Mouse (Mus musculus) C2C12 (cell line): ENCODE data around the gene Gm49369. TPM values are rescaled to one million over a fixed set of nuclear protein-coding genes. Genes with fewer than 3 reads are reported as not detected.

Experiments
- H3K27me3 ChIP-seq: one replicate; pipeline ENCODE4 v1.6.1; 2011; ENCODE audit not compliant: control insufficient read depth, insufficient read depth, insufficient read length
- H3K36me3 ChIP-seq: one replicate; pipeline ENCODE4 v1.6.1; 2011; ENCODE audit not compliant: control insufficient read depth, insufficient read depth
- H3K4me3 ChIP-seq: one replicate; pipeline ENCODE4 v1.5.1; 2011; ENCODE audit warnings: mild to moderate bottlenecking, control low read depth; ENCODE audit not compliant: poor library complexity, insufficient read depth, severe bottlenecking
- H3K79me2 ChIP-seq: one replicate; pipeline ENCODE4 v1.6.1; 2011; ENCODE audit not compliant: control insufficient read depth, insufficient read depth
- H3K79me3 ChIP-seq: one replicate; pipeline ENCODE4 v1.6.1; 2011; ENCODE audit warnings: low read depth, control low read depth
- H3ac ChIP-seq: one replicate; pipeline ENCODE3; 2011; ENCODE audit warnings: low read depth; ENCODE audit not compliant: control insufficient read depth, insufficient read length
- CEBPB ChIP-seq: IDR thresholded peaks from one replicate; pipeline ENCODE4 v1.6.1; 2011; ENCODE audit warnings: low read depth, mild to moderate bottlenecking, control low read depth, moderate library complexity
- CTCF ChIP-seq: IDR thresholded peaks from one replicate; pipeline ENCODE4 v1.5.1; 2011; ENCODE audit not compliant: control insufficient read depth, insufficient read depth, insufficient read length
- FOSL1 ChIP-seq: IDR thresholded peaks from one replicate; pipeline ENCODE4 v1.8.0; 2011; ENCODE audit warnings: mild to moderate bottlenecking, low read length; ENCODE audit not compliant: poor library complexity, insufficient read depth, severe bottlenecking
- MAX ChIP-seq: IDR thresholded peaks from one replicate; pipeline ENCODE4 v1.6.1; 2011; ENCODE audit warnings: mild to moderate bottlenecking, control low read depth
- MYOD1 ChIP-seq: IDR thresholded peaks from one replicate; pipeline ENCODE4 v1.6.1; 2011; ENCODE audit warnings: low read depth; ENCODE audit not compliant: control insufficient read depth, insufficient read length
- MYOG ChIP-seq: IDR thresholded peaks from one replicate; pipeline ENCODE4 v1.6.1; 2011; ENCODE audit not compliant: control insufficient read depth, insufficient read length; ENCODE audit errors: extremely low read depth
- USF1 ChIP-seq: IDR thresholded peaks from one replicate; pipeline ENCODE4 v1.6.1; 2011; ENCODE audit warnings: low read depth, mild to moderate bottlenecking, control low read depth, moderate library complexity
- polyA plus RNA-seq: library from polyadenylated mRNA; unstranded; fragments of >200 nt; fragmentation: generic; extraction: Trizol; gene quantifications from one replicate; pipeline ENCODE4 v1.2.1, GENCODE M21; 2012; ENCODE audit warnings: missing spikeins

The Gm49369 gene
- polyA plus RNA-seq, 1 experiment = not detected

DNA sequence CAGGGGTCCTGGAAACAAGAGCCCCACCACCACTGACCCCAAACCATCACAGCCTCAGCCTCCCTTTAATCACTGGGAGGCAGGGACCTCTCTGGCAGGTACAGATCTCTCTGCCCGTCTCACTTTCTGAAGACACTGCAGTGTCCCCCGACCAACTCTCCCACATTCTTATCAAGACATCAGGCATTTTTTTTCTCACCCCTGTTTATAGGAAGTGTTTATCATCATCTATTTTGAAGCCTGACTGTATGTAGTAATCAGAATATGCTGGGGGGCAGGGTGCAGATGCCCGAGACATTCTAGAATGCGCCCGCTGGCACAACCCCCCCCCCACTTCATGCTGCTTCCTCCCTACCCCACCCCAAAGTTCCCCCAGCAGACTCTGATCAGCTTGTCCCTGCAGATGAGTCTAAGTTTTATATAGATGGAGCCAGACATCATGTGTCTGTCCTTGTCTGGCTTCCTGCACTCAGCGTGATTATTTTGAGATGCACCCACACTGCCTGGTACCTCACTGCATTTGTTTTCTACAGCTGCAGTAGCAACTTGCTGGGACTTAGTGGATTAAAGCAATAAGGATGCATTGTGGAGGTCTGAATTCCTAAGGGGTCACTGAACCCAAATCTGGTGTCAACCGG is 17.8 kb upstream of the Gm49369 start:
- TF ChIP-seq FOSL1 = no peak
- no peak for TF ChIP-seq USF1
- no peak for TF ChIP-seq MYOG
- TF ChIP-seq CEBPB = no peak
- no peak for TF ChIP-seq MAX
- no peak for TF ChIP-seq CTCF
- no peak for TF ChIP-seq MYOD1
- H3K4me3 ChIP-seq = no peak overlapping the region
- no peaks in the 10 kb centered on the region for H3K79me2 ChIP-seq
- H3K79me3 ChIP-seq = no peaks in the 10 kb centered on the region
- no peaks in the 10 kb centered on the region for H3K36me3 ChIP-seq
- no peak overlapping the region for H3ac ChIP-seq
- H3K27me3 ChIP-seq = no peaks in the 10 kb centered on the region

DNA sequence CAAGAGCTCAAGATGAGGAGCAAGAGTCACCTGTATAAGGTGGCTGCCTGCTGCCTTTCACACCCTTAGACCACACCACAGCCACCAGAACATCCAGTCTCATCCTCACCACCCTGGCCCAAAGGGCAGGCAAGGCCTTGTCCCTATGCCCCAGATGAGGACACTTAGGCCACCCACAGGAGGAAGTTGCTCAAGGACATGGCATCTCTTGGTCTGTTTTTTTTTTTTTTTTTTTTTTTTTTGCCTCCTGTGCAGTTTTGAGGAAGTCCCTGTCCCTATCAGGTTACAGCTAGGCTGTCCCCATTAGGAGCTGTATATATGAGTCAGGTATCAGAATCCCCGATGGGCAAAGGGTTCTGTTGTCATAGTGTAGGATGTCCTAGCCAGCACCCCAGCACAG is 16.8 kb upstream of the Gm49369 start:
- Histone ChIP-seq H3K79me2 (no peaks in the 10 kb centered on the region), H3ac (no peak overlapping the region), H3K79me3 (no peaks in the 10 kb centered on the region), H3K4me3 (no peak overlapping the region), H3K27me3 (no peaks in the 10 kb centered on the region), H3K36me3 (no peaks in the 10 kb centered on the region)
- TF ChIP-seq USF1 (no peak), CEBPB (no peak), FOSL1 (no peak), CTCF (no peak), MYOG (no peak), MAX (no peak), MYOD1 (no peak)

DNA sequence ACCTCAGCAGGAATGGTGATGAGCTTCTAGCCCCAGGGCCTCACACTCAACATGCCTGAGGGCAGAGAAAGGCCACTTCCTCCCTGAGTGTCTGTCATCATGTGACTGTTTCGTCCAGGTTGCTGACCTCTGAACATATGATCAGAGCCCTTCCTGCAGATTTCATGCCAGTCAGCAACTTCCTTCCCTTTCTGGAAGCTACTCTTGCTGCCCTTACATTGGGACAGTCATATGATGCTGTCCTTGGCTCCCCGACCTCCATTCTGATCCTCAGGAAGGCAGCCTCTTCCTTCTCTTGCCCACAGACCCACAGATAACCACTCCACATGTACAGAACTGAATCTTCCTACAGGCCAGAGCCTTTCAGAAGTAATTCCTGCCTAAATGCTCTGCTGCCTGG is 15.6 kb upstream of the Gm49369 start:
- H3ac ChIP-seq = no peak overlapping the region
- H3K27me3 ChIP-seq = no peaks in the 10 kb centered on the region
- no peaks in the 10 kb centered on the region for H3K79me3 ChIP-seq
- no peaks in the 10 kb centered on the region for H3K36me3 ChIP-seq
- TF ChIP-seq USF1 (no peak), MYOD1 (no peak), FOSL1 (no peak), MAX (no peak), MYOG (no peak), CTCF (no peak), CEBPB (no peak)
- no peaks in the 10 kb centered on the region for H3K79me2 ChIP-seq
- no peak overlapping the region for H3K4me3 ChIP-seq

DNA sequence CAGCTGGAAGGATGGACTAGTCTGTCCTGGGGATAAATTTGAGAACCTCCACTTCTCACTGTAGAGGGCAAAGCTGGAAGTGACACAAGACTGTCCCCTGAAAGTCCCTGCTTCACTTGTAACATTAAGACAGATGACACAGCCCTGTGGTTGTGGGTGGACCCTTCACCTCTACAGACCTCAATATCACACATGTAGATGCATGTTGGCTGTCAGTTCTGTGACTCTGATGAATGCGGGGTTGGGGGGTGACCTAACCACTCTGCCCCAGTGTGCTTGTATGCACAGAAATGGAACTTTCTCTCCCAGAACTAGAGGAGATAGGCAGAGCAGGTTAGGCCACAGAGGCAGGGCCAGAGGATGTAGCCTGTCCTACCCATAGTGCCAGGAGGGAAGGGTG is 14.1 kb upstream of the Gm49369 start:
- H3K79me2 ChIP-seq = no peaks in the 10 kb centered on the region
- H3ac ChIP-seq = no peak overlapping the region
- no peaks in the 10 kb centered on the region for H3K27me3 ChIP-seq
- H3K4me3 ChIP-seq = no peak overlapping the region
- TF ChIP-seq MAX (no peak), USF1 (no peak), CEBPB (no peak), FOSL1 (no peak), MYOG (no peak), MYOD1 (no peak), CTCF (no peak)
- no peaks in the 10 kb centered on the region for H3K36me3 ChIP-seq
- H3K79me3 ChIP-seq = no peaks in the 10 kb centered on the region

DNA sequence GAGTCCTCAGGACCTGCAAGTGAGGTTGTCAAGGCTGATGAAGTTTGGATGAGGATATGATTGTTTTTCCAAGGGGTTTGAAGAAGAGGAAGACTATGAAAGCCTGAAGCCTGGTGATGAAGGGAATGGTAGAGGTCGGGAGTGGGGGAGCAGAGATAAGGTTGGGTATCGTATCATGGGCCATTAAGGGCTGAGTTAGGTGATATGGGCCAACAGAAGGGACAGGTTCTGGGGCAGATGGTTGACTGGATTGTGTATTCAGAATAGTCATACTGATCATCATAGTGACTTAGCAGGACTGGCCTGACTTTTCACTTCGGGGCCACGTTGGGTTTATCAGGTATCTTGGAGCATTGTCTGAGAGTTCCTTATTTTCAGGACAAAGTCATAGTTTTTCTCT is 13.0 kb upstream of the Gm49369 start:
- no peak overlapping the region for H3K4me3 ChIP-seq
- no peak for TF ChIP-seq MAX
- TF ChIP-seq USF1 = no peak
- no peak for TF ChIP-seq MYOG
- no peak for TF ChIP-seq CTCF
- no peak for TF ChIP-seq FOSL1
- no peak for TF ChIP-seq CEBPB
- no peak for TF ChIP-seq MYOD1
- H3K79me2 ChIP-seq = no peaks in the 10 kb centered on the region
- H3K79me3 ChIP-seq = no peaks in the 10 kb centered on the region
- H3K27me3 ChIP-seq = no peaks in the 10 kb centered on the region
- H3ac ChIP-seq = no peak overlapping the region
- no peaks in the 10 kb centered on the region for H3K36me3 ChIP-seq

DNA sequence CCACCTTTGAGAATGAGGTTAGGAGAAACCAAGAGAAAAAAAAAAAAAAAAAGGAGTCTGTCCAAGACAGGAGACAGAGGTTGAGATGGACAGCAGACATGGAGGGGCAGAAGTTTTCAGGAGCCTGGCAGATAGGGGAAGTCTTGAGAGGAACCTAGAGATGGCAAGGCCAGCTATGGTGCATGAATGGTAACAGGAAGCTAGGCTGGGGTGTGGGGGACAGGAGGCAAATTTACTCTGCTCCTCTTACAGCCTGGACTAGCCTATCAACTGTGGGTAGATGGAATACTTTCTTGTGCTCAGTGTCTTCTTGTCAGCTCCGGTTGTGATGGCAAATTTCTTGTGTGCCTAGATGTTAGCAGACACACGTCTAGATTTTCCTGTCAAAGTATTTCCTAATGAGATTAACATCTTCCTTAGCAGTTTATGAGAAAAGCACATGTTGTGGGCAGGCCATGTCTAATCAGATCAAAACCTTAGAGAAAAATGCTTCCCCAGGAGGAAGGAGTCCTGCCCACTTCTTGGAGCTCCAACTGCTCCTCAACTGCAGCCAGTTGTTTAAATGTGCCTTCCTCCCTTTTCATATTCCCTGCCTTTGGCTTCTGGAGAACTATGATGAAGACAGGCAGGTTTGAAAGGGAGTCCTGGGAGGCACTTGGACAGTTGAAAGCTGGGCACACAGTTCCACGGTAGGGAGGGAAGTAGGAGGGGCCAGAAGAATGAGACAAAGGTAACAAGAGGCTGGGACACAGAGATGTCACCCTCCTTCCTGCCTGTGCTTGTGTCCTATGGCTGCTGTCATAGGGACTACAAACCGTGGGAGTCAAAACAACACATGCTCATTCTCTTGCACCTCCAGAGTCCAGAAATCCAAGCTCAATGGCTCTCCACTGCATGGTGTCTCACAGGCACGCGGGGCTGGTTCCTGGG is 12.1 kb upstream of the Gm49369 start:
- Histone ChIP-seq H3ac (no peak overlapping the region), H3K79me2 (no peaks in the 10 kb centered on the region), H3K36me3 (no peaks in the 10 kb centered on the region), H3K79me3 (no peaks in the 10 kb centered on the region), H3K4me3 (no peak overlapping the region), H3K27me3 (no peaks in the 10 kb centered on the region)
- TF ChIP-seq MYOG (no peak), CTCF (no peak), MAX (no peak), CEBPB (no peak), USF1 (no peak), FOSL1 (no peak), MYOD1 (no peak)
